7 mouse cellular contexts compared by ENCODE assay signal in the genomic region with DNA sequence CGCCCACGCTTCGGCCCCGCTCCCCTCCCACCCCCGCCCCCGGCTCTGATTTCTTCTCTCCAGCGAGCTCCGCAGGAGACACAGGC. TPM values are rescaled to one million over a fixed set of nuclear protein-coding genes. Genes with fewer than 3 reads are reported as not detected.
DNase-seq lines count a peak whose midpoint lies in the region; ATAC-seq lines count a peak whose summit lies in the region.

A gene (plus strand): TSS at position 48 of the 86 bp plus-strand sequence.

- peak within 1 kb of the TSS; percentile 97 for H3K4me2 ChIP-seq in lung, embryonic 16.5 days (ENCODE audit: low read depth, low read length)
- H3K4me2 ChIP-seq in forebrain, embryonic 14.5 days (ENCODE audit: low read length), result peak within 1 kb of the TSS; percentile 74
- peak within 1 kb of the TSS; percentile 91 for H3K4me2 ChIP-seq in limb, embryonic 15.5 days
- peak within 1 kb of the TSS; percentile 91 for H3K4me2 ChIP-seq in stomach, embryonic 15.5 days

- peak within 1 kb of the TSS; percentile 51 for H3K9ac ChIP-seq in lung, embryonic 16.5 days (ENCODE audit: low read length)
- H3K9ac ChIP-seq in forebrain, embryonic 14.5 days (ENCODE audit: low read length), result peak within 1 kb of the TSS; percentile 45
- H3K9ac ChIP-seq in limb, embryonic 15.5 days, result peak within 1 kb of the TSS; percentile 41
- no peak within 1 kb of the TSS for H3K9ac ChIP-seq in stomach, embryonic 15.5 days

- H3K9me3 ChIP-seq in lung, embryonic 16.5 days (ENCODE audit: control insufficient read depth, low read length), result no peaks in the 10 kb centered on the region
- no peaks in the 10 kb centered on the region for H3K9me3 ChIP-seq in forebrain, embryonic 14.5 days (replicated peaks; ENCODE audit: control insufficient read depth, low read length)
- no peaks in the 10 kb centered on the region for H3K9me3 ChIP-seq in limb, embryonic 15.5 days
- H3K9me3 ChIP-seq in stomach, embryonic 15.5 days, result no peaks in the 10 kb centered on the region

- no CpG with 5 or more reads among the region's 8 CpGs for WGBS in lung, embryonic 16.5 days
- WGBS in forebrain, embryonic 14.5 days, result no CpG with 5 or more reads among the region's 8 CpGs
- 6% methylated on average over 3 of the region's 8 CpGs for WGBS in limb, embryonic 15.5 days
- WGBS in stomach, embryonic 15.5 days, result 0% methylated on average over 4 of the region's 8 CpGs

- peak within 1 kb of the TSS; percentile 55 for H3K4me3 ChIP-seq in lung, embryonic 16.5 days (ENCODE audit: low read length)
- peak within 1 kb of the TSS; percentile 40 for H3K4me3 ChIP-seq in forebrain, embryonic 14.5 days (ENCODE audit: low read depth, low read length)
- H3K4me3 ChIP-seq in limb, embryonic 15.5 days, result peak within 1 kb of the TSS; percentile 50
- H3K4me3 ChIP-seq in stomach, embryonic 15.5 days (replicated peaks), result peak within 1 kb of the TSS; percentile 49

- no peak for DNase-seq in lung, postnatal 36 days
- DNase-seq in forebrain, embryonic 14.5 days (ENCODE audit: low spot score), result no peak
- DNase-seq in right cerebral cortex, postnatal 14 days, result no peak
- no peak for DNase-seq in gastrocnemius, postnatal 10 days

- peaks cover 22% of the 10 kb centered on the region for H3K4me1 ChIP-seq in lung, embryonic 16.5 days (replicated peaks; ENCODE audit: control insufficient read depth, insufficient read depth, low read length)
- peaks cover 9% of the 10 kb centered on the region for H3K4me1 ChIP-seq in forebrain, embryonic 14.5 days (ENCODE audit: control insufficient read depth, insufficient read depth, low read length)
- peaks cover 41% of the 10 kb centered on the region for H3K4me1 ChIP-seq in limb, embryonic 15.5 days
- H3K4me1 ChIP-seq in stomach, embryonic 15.5 days, result peaks cover 25% of the 10 kb centered on the region

- no peaks in the 10 kb centered on the region for H3K36me3 ChIP-seq in lung, embryonic 16.5 days (ENCODE audit: control insufficient read depth, insufficient read depth, low read length)
- no peaks in the 10 kb centered on the region for H3K36me3 ChIP-seq in forebrain, embryonic 14.5 days (ENCODE audit: control insufficient read depth, insufficient read depth, low read length)
- H3K36me3 ChIP-seq in limb, embryonic 15.5 days, result no peaks in the 10 kb centered on the region
- H3K36me3 ChIP-seq in stomach, embryonic 15.5 days, result no peaks in the 10 kb centered on the region

- no peak for ATAC-seq in lung, embryonic 16.5 days (ENCODE audit: low read depth)
- ATAC-seq in forebrain, embryonic 14.5 days, result no peak
- no peak for ATAC-seq in limb, embryonic 15.5 days (ENCODE audit: insufficient number of reproducible peaks, low FRiP score, low TSS enrichment, low read depth)
- no peak for ATAC-seq in stomach, embryonic 15.5 days (ENCODE audit: insufficient read depth, low FRiP score, low read depth)

- peaks cover 55% of the 10 kb centered on the region for H3K27me3 ChIP-seq in lung, embryonic 16.5 days (ENCODE audit: control insufficient read depth, insufficient read depth, low read depth, low read length)
- H3K27me3 ChIP-seq in forebrain, embryonic 14.5 days (replicated peaks; ENCODE audit: control insufficient read depth, insufficient read depth, low read length), result peaks cover 85% of the 10 kb centered on the region
- H3K27me3 ChIP-seq in limb, embryonic 15.5 days, result peaks cover 77% of the 10 kb centered on the region
- H3K27me3 ChIP-seq in stomach, embryonic 15.5 days (replicated peaks), result peaks cover 65% of the 10 kb centered on the region

- H3K27ac ChIP-seq in lung, embryonic 16.5 days (ENCODE audit: low read length), result no peak within 1 kb of the TSS
- no peak within 1 kb of the TSS for H3K27ac ChIP-seq in forebrain, embryonic 14.5 days (ENCODE audit: low read depth, low read length)
- peak within 1 kb of the TSS; percentile 59; the same call in 1 of the 2 replicates for H3K27ac ChIP-seq in limb, embryonic 15.5 days
- no peak within 1 kb of the TSS for H3K27ac ChIP-seq in stomach, embryonic 15.5 days

RNA-seq across cellular contexts. Expression of the gene that starts here (rescaled TPM):
- 0.29 and 0.68 TPM in 2 replicates for polyA plus RNA-seq in lung, embryonic 16.5 days (2015; fragmentation: Nextera tagmentation; extraction: Ambion mirVana)
- 1.3 and 3.6 TPM in 2 replicates for polyA plus RNA-seq in forebrain, embryonic 14.5 days (2014; fragmentation: Nextera tagmentation; extraction: Ambion mirVana)
- polyA plus RNA-seq in limb, embryonic 15.5 days (2015; fragmentation: Nextera tagmentation; extraction: Ambion mirVana), result 49.5 and 53.6 TPM in 2 replicates
- polyA plus RNA-seq in stomach, embryonic 15.5 days (2015; fragmentation: Nextera tagmentation; extraction: Ambion mirVana), result 1.4 and 1.8 TPM in 2 replicates
- 1 to 10 TPM in 1 of 2 experiments, under 1 TPM in 1; 0.95 to 1.5 TPM for total RNA-seq in gastrocnemius, postnatal 10 days (2021)

Comparison
In these comparisons a context has a peak if more than half of its experiments do, and no peak if none do; other contexts are left out.
1. RNA of the gene that starts here (polyA plus RNA-seq): 49.5 to 53.6 TPM in limb, embryonic 15.5 days; 1.4 to 1.8 TPM in stomach, embryonic 15.5 days, 1.3 to 3.6 TPM in forebrain, embryonic 14.5 days and 0.29 to 0.68 TPM in lung, embryonic 16.5 days; every median in the first group is over 10 times any median in the second.
2. Peak in every context shown above with its lines, with median percentiles within 50 percentile points of each other: H3K4me2 ChIP-seq and H3K4me3 ChIP-seq.